Mouse (Mus musculus): Measurements from ENCODE around the gene Adgrg1.

The Adgrg1 gene

DNA sequence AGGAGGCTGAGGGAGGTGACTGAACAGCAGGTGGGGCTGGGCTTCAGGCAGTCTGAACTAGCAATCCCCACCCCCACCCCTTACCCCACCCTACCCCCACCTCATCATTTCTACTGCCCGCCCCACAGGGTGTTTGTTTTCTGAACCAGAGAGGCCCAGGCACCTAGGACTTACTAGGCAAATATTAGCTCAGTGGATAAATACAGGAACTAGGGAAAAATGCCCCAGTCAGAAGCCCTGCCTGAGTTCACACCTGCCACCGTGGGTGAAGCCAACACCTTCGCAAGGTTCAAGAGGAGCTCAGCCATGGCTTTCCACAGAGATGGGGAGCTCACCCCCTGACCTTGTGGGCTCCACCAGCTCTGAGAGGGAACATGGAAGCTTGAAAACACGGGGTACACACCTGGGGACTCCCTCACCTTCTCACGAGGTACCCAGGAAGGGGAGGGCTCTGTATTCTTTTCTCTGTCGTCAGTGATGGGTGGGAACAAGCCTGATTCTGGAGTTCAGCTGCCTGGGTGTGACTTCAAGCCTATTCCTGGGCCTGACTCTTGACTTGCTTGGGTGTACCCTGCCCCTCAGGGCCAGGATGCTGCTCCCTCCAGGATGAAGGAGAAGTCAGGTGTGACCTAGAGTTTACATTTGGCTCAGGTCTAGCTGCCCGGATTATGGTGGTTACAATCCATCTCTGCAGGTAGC is at the start of gene Adgrg1:
Gene Adgrg1 (plus strand): TSS at position 285 of the 699 bp plus-strand sequence.
- DNase-seq (ENCODE audit: low spot score in 2 of 2): no peak

DNA sequence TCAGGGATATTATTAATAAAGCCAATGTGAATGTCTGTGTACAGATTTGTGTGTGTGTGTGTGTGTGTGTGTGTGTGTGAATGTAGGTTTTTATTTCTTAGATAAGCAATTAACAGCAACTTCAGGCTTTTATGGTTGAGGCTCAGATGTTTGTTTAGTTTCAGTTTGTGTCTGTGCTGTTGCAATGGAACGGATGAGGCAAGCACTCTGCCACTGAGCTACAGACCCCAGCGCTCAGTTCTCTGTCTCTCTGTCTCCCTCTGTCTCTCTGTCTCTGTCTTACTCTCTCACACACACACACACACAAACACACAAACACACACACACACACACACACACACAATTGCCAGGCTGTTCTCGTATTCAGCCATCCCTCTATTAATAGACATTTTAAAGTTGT is 46.3 kb upstream of the Adgrg1 start:
- DNase-seq (ENCODE audit: low spot score in 2 of 2): no peak

DNA sequence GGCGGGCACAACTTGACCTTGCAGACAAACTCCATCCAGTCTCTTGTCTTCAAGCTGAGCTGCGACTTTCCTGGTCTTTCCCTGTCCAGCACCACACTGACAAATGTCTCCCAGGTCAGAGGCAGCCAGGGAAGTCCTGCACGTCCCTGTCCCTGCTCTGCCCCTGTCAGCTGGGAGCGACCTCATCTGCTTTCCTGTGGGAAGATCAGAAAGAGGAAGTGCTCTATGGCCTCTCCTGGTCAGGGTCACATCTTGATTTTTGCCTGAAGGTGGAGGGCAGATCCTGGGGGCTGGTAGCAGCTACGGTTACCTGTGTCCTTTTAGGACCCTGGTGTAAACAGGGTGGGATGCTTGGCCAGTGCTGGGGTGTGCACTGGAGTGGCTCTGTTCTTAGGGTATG is 40.6 kb upstream of the Adgrg1 start:
- DNase-seq (ENCODE audit: low spot score in 2 of 2): no peak

DNA sequence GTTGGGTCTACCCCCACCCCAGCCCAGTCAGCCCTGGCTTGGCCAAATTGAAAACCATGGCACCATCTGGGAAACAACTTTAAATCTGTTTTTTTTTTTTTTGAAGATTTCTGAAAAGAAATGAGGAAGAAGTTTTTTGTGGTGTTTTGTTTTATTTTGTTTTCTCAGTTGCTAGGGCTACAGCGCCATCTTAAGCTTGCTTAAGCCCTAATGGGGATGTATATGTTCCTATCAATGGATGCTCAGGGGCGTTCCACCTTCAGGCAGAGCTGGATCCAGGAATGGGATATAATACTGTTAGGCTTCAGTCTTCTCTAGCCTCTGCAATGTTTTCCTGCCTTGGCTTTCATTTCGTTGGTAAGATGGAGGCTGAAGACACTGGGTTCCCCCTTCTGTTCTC is 39.4 kb upstream of the Adgrg1 start:
- no peak for DNase-seq (ENCODE audit: low spot score in 2 of 2)

DNA sequence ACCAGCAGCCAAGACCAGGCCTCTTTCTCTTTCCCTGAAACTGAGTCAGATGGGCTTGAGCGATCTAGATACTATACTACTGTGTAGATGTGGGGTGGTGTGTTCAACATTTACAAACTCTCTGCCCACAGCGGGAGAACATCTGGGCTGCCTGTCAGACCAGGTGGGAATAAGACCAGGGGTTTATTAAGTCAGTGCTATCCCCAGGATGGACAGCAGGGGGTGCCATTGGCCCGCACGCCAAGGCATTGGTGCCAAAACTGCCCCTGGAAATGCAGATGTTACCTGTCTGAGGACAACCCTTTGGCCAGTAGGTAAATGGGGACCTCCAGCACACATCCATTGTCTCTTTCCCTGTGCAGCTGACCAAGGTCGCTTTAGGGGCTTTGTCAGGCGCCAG is 32.0 kb upstream of the Adgrg1 start:
- peak in 1 of 2 experiments; percentile 67 for DNase-seq (ENCODE audit: low spot score in 2 of 2)

DNA sequence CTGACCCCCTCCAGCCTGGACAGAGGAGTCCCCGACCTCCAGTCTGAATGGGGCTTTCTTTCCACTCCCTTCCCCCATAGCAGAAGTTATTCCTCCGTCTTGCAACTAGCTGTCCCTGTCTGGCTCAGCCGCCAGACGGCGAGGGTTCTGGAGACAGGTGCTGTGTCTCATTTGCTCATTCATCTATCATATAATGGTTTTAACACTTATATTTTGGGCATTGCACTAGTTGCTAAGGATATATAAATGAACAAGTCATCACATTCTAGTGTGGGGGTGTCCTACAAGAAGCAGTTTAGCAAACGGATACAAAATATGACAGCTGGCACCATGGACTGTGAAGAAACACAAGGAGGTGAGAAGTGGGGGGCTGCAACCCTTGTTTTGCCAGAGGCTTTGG is 29.4 kb upstream of the Adgrg1 start:
- no peak for DNase-seq (ENCODE audit: low spot score in 2 of 2)

DNA sequence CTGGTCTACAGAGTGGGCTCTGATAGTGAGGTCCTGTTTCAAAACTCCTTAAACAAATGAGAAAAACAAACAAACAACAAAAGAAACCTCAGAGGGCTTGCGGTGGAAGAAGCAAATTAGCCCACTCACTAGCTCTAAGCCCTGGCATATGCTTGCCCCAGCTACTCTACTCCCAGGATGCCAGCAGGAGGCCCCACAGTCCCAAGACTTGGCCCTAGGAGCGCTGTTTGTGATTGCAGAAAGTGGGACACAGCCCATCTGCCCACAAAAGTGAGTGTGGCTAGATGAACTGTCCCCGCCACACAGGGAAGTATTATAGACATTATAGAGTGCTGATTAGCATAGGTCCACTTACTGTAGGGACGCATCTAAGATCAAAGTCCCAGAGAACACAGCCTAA is 26.1 kb upstream of the Adgrg1 start:
- no peak for DNase-seq (ENCODE audit: low spot score in 2 of 2)

DNA sequence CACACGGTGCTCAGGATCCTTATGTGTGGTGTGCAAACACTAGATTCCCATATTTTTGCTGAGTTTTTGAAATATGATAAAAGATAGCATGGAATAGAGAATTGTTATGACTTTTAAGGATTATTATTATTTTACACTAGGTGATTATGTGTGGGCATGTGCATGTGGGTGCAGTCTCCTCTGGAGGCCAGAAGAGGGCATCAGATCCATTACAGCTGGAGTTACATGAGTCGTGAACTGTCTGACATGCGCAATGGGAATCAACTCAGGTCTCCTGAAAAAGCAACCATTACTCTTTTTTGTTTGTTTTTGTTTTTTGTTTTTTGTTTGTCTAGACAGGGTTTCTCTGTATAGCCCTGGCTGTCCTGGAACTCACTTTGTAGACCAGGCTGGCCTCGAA is 25.5 kb upstream of the Adgrg1 start:
- DNase-seq (ENCODE audit: low spot score in 2 of 2): no peak

DNA sequence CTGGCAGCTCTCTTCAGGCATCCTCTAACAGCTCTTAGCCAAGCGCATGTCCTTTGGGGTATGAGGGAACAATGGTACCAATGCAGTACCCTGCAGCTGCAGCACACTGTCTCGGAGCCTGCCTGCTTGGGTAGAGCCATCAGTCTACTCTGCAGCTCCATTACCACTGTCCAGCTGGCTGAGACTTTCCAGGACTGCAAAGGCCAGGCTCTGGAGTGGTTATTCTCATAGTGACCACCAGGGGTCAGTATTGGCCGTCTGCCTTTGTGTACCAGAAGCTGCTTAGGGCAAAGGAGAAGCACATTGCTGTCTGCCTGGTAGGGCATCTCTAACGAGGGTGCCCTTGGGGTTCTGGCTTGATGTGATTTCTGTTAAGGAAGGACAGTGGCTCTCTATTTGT is 24.5 kb upstream of the Adgrg1 start:
- peak; percentile 67 to 87 for DNase-seq (ENCODE audit: low spot score in 2 of 2)

DNA sequence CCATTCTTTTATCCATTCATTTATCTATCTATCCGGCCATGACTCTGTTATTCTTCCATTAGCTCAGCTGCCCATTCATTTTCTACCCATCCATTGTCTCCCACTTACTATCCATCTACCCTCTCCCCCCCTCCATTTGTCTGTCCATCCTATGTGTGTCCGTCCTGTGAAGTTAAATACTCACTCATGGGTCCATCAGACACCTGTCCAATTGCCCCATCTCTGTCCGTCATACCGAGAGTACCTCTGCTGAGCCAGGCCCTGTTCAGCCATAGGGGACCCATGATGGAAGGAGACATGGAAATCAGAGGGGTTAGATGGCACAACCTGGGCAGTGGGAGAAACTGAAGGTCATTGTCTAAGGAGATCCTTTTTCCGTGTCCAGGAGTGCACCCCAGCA is 24.1 kb upstream of the Adgrg1 start:
- no peak for DNase-seq (ENCODE audit: low spot score in 2 of 2)

DNA sequence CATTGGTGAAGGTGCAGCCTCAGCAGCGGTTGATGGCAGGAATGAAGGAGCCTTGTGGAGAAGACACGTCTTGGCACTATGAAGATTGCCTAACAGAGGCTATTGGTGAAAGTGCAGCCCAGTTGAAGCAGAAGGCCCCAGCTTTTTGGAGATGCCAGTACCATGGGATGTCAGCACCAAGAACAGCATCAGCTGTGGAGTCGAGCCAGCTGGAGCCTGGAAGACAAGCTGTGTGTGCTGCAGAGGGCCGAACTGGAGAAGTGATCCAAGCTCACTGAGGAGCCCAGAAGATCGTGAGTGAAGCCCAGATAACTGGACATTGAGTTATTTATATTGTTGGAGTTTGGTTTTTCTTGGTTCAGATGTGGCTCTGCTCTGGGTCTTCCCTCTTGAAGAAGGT is 22.5 kb upstream of the Adgrg1 start:
- no peak for DNase-seq (ENCODE audit: low spot score in 2 of 2)

DNA sequence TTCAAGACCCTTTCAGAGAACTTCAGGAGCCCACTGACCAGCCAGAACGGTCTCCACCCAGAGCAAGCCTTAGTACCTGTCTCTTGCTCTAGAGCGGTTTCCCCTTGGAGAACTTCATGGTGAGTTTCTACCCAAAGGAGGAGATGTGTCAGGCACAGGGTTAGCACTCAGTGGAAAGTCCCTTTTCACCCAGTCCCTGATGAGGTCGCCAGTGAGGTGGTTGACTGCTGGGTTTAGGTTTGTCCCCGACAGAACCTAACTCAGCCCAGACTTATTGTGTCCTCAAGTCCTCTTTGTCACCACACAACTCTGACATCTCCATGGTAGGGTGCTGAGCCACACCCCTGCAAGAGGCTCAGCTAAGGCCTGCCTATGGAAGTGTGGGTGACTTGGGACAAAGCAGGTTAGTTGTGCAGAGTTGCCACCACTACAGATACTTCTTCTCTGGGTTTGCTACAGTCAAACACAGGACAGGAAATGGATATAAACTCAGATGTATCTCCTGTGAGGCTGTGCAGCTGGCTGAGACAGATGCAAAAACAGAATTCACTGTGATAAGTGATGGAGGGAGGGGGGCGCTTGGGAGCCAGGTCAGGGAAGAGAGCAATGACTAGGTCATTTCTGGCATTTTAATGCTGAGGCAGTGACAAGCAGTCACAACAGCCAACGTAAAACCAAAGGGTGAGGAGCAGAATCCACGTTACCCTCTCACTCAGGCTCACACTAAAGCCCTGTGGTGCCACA is 20.8 kb upstream of the Adgrg1 start:
- no peak for DNase-seq (ENCODE audit: low spot score in 2 of 2)

DNA sequence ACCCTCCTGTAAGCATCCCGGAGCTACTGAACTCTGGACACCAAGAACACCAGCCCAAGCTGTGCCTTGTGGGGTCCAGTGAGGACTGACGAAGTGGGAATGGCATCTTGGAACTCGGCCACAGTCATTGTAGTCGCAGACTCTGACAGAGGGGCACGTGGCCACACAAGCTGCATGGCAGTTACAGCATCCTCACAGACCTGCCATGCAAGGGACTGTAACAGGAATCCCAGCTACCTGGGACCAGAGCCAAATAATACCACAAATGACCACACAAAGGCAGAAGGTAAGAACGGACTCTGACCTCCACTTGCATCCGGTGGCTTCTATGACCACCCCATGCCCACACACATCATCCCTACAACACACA is 20.2 kb upstream of the Adgrg1 start:
- peak in 1 of 2 experiments; percentile 32 for DNase-seq (ENCODE audit: low spot score in 2 of 2)

DNA sequence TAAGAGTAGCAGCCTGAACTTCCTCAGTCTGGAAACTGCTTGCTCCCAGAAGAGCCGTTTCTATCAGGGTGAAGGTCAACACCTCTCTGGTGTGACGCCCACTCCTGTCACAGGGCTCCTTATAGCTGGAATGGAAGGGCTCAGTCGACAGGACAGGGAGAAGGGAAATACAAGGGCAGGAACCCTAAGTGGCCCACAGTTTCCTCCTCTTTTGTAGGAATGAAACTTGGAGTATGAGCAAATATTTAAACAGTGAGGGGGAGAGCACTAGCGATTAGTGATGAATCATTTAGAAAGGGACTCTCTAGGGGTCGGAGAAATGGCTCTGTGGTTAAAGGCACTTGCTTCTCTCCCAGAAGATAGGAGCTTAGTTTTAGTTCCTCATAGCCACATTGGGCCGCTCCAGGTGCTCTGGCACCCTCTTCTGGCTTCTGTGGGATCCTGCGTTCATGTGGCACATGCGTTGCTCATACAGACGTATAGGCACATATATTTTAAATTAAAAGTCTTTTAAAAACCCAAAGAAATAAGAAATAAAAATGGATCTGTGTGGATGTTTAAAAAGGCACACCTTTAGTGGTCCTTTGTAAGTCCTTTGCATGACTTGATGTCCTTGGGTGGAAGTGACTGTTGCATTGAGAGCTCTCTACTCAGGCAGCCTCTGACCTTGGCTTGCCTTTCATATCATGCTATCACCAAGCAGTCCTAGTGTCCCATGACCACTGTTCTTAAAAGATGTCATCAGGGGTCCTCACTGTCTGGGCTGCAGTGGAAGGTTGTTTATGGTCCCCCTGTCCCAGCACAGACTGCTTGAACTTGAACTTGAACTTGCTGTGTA is 19.4 kb upstream of the Adgrg1 start:
- DNase-seq (ENCODE audit: low spot score in 2 of 2): peak in 1 of 2 experiments; percentile 30

DNA sequence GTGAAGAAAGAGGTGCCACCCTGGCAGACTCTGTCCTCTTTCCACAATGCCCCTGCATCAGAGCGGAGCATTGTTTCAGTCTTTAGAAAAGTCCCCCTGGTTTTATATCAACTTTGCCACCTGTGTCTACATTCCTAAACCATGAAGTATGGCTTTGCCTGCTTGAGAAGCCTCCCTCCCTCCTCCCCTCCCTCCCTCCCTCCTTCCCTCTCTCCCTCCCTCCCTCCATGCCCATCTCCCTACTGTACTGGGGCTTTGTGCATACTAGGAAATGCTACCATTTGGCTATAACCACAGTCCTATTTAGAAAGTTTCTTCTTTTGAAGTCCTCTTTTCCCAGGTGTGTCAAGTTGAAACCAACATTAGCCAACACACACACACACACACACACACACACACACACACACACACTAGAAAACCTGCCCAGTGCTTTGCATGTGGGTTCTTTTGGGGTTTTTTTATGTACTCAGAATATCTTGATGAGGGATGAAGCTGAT is 18.4 kb upstream of the Adgrg1 start:
- DNase-seq (ENCODE audit: low spot score in 2 of 2): no peak

DNA sequence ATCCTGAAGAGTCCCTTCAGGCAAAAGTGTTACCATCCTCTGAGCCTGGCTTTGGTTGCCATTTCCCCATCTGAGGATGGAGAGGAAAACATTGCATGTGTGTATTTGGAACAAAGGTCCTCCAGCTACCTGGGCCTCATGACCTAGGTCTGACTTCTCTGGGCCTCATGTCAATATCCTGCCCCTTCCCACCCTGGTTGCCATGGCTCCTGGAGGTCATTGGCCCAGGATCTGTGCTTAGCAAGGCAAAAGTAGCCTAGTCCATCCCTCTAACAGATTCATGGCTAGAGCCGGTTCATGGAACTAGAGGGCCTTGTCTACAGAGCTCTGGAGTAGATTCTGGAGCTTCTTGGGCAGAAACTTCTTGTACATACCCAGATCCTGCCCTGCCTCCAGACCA is 12.3 kb upstream of the Adgrg1 start:
- DNase-seq (ENCODE audit: low spot score in 2 of 2): no peak

DNA sequence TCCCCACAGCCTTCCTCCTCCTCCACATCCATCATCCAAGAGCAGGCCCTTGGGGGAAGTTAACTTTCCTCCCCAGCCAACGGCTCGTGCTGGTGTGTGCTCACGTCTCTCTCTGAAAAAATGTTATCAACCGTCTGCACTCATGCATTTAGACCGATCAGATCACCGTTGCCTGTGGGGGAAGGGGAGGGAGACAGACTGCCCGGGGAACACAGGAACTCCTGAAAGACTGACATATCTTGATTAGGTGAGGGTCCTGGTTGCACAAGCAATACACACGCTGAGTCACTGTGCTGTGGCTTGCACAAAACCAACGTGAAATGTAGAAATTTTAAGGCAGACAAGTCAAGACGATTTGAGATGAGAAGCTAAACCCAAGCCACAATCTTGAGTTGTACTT is 9.7 kb upstream of the Adgrg1 start:
- no peak for DNase-seq (ENCODE audit: low spot score in 2 of 2)

DNA sequence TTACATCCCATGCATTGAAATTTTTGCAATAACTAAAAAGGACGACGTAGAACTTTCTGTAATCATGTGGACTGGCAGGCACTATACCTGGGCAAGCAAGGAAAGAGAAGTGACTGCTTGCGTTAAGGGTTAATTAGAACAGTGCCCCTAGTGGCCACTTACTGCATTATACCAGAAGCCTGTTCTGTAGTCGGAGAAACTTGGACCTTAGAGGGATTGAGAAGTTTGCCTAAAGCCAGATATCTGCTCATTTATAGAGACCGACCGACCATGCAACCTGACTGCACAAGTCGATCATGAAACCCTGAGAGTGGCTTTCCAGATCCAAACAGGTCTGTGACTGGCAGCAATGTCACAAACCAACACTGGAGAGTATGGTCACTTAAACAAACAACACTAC is 8.0 kb upstream of the Adgrg1 start:
- no peak for DNase-seq (ENCODE audit: low spot score in 2 of 2)

DNA sequence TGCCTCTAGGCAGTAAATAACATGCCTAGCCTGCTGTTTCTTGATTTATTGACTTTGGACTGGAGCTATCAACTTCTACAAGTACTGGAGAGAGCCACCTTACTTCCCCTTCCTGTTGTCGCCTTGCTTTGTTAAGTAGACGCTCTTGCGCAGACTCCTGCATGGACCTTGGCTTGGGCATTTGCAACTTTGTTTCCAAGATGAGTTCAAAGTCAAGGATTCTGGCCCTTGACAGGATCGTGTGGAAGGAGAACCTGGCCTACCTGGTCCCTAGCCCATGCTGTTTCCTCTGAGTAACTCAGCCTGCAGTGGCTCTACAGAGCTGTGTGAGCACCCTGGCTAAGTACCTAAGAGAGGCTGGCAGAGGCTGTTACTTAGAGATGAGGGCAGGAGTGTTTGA is 7.5 kb upstream of the Adgrg1 start:
- DNase-seq (ENCODE audit: low spot score in 2 of 2): no peak

DNA sequence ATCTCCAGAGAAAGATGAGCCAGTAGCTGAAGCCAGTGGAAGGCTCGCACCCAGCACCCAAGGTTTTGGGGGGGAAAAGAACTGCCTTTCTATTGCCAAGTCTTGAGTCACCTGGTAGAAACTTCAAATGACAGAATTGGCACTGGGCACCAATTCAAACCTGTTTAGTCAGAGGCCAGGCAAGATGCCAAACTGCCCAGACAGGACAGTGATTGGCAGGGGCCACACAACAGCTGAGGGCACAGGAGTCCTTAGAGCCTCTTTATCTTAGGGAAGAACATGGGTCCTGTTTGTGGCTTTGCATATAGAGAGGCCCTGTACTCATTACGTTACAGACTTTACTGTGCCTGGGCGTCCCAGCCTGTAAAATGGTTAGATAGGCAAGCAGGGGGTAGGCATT is 7.0 kb upstream of the Adgrg1 start:
- no peak for DNase-seq (ENCODE audit: low spot score in 2 of 2)

DNA sequence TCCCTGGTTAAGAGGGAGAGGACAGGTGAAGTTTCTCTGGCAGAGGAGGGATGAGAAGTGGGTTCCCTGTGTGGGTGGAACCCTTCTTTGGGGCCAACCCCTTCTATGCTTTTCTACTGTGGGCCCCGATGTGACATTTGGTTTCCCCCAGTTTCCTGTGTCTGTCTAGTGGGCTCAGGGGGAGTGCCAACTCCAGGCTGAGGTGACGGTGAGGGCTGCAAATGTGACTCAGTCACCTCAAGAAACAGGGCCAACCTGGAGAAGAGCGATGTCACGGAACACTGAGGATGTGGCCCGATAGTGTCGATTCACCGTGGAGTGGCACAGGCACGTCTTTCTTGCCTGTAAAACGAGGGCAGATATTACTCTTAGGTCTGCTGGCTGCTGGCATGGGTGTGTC is 1.3 kb upstream of the Adgrg1 start:
- no peak for DNase-seq (ENCODE audit: low spot score in 2 of 2)

DNA sequence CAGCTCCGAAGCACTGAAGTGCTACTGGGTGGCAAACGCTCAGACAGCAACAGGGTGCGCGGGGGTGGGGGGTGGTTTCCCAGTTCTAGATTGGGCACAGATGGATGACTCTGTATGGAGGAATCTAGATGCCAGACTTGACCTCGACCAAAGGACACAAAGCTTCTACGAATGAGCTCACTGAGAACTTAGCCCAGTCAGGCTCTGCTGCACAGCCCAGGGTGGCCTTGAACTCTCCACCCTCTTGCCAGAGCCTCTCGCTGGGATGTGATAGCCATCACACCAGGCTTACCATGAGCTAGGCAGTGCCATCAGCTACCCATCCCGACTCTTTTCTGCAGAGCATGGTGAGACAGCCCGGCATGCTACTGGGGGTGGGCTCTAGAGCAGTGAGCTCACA is 765 bp upstream of the Adgrg1 start:
- no peak for DNase-seq (ENCODE audit: low spot score in 2 of 2)

All from cerebellum, postnatal 4 days (tissue).